Mouse (Mus musculus) heart, adult 8-10 months (tissue): ENCODE data around the gene Dennd2a. TPM values are rescaled to one million over a fixed set of nuclear protein-coding genes. Genes with fewer than 3 reads are reported as not detected.

ENCODE experiments used
- DNase-seq: peaks from one replicate; pipeline ENCODE4 v3.0.0; 2022; ENCODE audit warnings: low spot score
- total RNA-seq, 4 experiments: library from RNA; stranded (reverse); gene quantifications; 2 replicates each; pipeline ENCODE4 v1.2.4; 2022

The Dennd2a gene
- 1 to 10 TPM; 4.6 to 6.4 (median 5.7) TPM for total RNA-seq

DNA sequence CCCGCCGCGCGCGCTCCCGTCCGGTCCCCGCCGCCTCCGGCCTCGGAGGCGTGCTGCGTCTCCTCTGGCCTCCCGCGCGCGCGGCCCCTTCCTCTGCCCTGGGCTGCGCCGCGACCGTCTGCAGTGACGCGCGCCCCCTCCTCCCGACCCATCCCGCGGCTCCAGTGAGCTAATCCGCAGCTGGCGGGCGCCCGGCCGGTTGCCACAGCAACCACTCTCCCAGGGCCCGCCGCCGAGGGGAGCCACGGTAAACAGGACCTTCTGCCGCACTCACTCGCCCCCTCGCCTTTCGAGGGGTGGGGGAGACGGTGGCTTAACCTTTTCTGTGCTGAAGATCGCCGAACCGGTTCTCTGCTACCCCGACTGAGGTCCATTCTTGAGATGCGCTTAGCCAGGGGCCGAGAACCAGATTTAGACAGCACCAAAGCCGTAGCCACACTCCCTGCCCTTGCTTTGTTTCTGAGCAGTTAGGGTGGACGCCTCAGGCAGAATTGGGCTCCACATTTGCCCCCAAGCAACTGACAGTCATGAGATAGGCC lies at the start of gene Dennd2a:
TSS of gene Dennd2a (minus strand) at position 145 of the 539 bp plus-strand sequence.
- DNase-seq = peak; percentile 64

DNA sequence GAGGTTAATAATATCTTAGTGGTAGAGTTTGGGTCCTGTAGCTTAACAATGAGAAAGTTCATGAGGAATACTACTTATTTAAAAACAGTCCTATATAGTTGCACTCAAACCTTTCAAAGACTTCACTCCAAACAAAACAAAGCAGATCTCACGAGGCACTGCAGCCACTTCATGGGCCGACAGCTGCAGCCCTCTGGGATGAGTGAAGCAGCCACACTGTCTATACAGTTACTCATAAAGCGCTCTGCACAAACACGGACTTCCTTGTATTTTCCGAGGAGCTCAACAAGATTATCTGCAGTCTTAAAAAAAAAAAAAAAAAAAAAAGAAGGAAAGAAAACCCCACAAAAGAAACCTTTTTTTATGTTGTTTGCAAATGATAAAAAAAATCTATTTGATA lies 49.7 kb upstream of the Dennd2a start:
- DNase-seq = no peak

GRCm38 (mm10) chr6:39606862-39607261 lies 49.2 kb upstream of the Dennd2a start:
- no peak for DNase-seq

- no peak for DNase-seq
These were observed 48.4 kb upstream of the Dennd2a start for GRCm38 (mm10) chr6:39606056-39606455.

DNA sequence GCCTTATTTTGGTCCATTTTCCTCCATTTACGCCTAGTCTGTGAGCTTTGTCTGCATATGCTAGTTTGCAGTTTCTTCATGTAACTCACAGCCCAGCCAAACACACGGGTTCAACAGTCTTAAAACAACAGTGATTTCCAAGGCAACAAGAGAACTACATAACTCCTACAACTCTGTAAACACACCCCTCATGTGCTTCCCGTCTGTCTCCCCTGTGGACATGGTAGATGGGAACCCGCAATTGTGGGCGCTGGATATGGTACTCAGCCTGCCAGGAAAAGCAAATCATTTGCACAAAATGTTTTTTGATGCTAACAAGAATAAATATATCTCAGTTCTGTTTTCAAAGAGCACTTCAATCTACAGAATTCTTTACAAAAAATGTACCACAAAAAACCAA lies 46.9 kb upstream of the Dennd2a start:
- DNase-seq = no peak

DNA sequence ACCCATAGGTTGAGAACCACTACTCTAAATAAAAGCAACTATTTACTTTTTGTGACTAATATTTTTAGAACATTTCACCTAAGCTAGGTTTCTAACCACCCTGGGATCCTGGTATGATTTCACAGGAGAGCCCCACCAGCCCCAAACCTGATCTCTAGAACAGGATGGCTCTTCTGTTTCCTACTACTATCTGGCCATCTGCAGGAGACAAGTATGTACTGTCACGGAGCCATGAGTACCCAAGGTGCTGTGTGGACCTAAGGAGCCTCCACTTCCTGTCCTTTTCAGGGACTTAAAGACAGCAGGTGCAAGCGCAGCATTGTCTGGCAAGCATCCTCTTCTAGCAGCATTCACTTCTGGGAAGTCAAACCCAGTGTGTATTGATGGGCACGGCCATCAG lies 44.2 kb upstream of the Dennd2a start:
- DNase-seq = no peak

DNA sequence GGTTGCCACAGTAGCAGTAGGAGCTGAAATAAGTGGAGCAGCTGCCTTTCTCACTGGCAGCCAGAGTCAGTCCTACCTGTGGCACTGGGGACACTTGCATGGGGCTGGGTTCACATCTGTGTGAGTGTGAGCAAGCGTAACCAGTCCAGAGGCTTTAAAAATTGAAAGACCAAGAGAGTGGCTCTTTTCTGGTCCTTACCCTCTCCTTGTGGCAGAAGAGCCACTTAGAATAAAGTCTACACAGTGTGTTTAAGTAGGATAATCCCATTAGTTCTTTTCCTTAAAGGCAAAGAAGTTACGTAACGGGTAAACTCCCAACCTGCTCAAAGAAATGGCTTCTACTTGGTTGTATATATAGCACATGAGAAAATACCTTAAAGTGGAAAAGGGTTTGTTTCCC lies 43.2 kb upstream of the Dennd2a start:
- DNase-seq = no peak

- DNase-seq = peak; percentile 96
These were observed 34.9 kb upstream of the Dennd2a start, which contains the start of gene Ndufb2 for GRCm38 (mm10) chr6:39592401-39593214. TSS of gene Ndufb2 (plus strand) at chr6:39592574.

DNA sequence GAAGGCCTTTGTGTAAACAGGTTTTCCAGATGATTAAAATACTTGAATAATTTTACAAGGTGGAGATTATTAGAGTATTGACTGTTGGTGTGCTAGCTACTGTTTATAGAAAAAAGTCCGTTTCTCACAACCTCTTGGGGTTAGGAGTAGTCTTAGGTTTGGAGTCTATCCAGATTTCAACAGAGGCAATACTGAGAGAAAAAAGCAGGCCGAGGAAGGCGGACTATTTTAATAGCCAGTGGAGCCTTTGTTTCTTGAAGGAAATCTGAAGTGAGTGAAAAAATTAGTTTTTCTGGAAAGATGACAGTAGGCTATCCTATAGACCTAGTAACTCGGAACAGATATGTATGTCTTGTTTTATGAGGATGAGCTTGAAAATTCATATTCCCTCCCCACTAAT lies 33.8 kb upstream of the Dennd2a start:
- no peak for DNase-seq

DNA sequence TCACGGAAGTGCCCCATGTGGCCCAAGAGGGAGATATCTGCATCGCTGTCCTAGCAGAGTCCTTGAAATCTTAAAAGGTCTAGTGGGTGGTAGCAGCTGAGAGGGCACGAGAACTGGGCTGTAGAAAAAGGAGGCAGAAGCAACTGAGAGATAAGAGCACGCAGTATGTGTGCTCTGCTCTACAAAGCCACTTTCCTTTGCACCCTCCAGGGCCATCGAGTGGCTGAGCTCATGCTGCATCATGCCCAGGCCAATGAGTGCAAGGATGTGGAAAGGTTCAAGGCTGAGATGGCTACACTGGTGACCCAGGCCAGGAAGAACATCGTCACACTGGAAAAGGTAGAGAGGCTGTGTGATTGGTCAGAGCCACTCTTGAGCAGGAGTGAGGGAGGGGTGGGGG lies 27.9 kb upstream of the Dennd2a start, which contains the start of gene Gm42420:
TSS of gene Gm42420 (plus strand) at position 237 of the 400 bp plus-strand sequence.
- DNase-seq = no peak

DNA sequence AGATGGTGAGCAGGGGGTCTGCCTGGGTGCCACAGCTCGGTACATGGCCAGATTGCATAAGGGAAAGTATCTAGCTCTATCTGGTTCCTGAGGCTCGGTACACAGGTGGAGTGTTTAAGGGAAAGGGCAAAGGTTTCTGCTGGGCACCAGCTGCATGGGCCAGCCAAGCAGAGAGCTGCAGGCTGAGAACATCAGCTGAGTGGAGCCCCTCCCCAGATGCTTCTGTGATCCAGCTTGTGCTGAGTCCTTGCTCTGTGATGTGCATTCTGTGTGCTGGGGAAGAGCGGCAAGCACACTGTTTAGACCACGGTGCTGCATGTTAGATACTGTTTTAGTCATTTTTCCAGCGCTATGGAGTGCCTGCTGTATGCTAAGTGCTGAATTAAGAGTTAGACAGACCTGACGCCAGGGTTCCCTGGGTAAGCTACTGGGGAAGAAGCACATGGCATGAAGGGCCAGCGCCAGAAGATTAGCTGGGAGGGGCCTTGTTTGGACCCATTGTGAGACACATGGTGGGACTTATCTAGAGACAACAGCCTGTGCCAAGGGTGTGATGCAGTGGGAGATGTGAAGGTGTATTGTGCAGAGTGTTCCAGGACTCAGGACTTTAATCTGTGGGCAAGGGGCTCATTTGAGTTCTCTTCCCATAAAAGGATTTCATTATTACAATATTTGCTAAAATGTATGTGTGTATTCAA lies 23.6 kb upstream of the Dennd2a start:
- no peak for DNase-seq

GRCm38 (mm10) chr6:39580558-39580957 lies 22.9 kb upstream of the Dennd2a start:
- DNase-seq = no peak

GRCm38 (mm10) chr6:39579552-39579951 lies 21.9 kb upstream of the Dennd2a start:
- DNase-seq = no peak

GRCm38 (mm10) chr6:39574951-39575350 lies 17.3 kb upstream of the Dennd2a start:
- DNase-seq = no peak

DNA sequence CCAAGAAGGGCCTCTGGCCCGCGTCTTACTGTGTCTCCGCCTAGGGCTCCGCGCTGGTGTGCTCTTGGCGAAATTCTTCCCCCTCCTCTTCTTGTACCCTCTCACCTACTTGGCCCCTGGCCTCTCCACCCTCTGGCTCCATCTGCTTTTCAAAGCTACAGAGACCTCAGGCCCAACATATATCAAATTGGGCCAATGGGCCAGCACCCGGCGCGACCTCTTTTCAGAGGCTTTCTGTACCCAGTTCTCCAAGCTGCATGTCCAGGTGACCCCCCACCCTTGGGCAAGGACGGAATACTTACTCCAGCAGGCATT lies 16.8 kb upstream of the Dennd2a start:
- no peak for DNase-seq

- peak; percentile 81 for DNase-seq
These were observed 16.3 kb upstream of the Dennd2a start, which contains the start of gene Adck2 for GRCm38 (mm10) chr6:39573791-39574554. TSS of gene Adck2 (plus strand) at chr6:39573873.

GRCm38 (mm10) chr6:39570426-39570825 lies 12.8 kb upstream of the Dennd2a start:
- DNase-seq = no peak

GRCm38 (mm10) chr6:39567528-39567927 lies 9.9 kb upstream of the Dennd2a start:
- DNase-seq = no peak

DNA sequence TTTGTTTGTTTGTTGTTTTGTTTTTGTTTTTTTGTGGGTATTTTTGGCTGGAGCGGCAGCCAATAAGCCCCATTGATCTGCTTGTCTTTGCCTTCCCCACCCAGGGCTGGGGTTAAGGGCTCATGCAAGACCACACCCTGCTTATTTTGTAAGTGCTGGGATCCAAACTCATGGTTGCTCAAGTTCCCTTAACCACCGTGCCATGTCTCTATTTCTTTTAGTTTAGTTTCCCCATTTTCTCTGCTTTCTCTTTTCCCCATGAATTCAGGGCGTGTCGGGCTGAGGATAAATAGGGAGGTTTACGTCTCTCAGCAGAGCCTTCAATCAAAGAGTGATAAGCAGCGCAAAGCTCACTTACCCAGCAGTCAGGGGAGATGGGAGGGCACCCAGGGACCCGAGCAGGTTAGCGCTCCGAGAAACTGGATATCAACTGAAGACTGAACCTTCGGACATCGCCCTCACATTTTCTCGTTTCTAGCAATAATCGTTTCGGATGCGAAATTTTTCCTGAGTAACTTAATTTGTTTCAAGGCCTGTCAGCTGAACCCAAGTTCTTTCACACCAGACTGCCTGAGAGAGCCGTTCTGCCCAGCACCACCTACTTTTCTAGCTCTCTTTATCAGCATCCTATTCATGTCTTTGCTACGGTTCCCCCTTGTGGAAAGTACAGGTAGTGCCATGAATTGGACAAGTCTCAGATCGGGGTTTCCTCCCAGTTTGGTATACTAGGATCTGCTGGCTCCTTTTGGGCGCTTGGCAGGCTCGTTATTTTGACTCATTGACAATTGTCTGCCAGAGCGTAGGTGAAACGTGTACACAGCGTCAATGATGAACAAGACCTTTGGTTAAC lies 4.7 kb upstream of the Dennd2a start:
- DNase-seq = peak; percentile 89

- no peak for DNase-seq
These were observed 1.7 kb upstream of the Dennd2a start for GRCm38 (mm10) chr6:39559276-39559939.
